Mouse (Mus musculus) liver, embryonic 18 days (tissue): Measurements from ENCODE around the gene Zic1. TPM values are rescaled to one million over a fixed set of nuclear protein-coding genes. Genes with fewer than 3 reads are reported as not detected.

Source experiments
- polyA plus RNA-seq: library from polyadenylated mRNA; depleted of rRNA; stranded (reverse); fragments of >200 nt; gene quantifications from 2 replicates; pipeline ENCODE4 v1.2.3, GENCODE M21; 2012; rRNA removed

Zic1 gene
- polyA plus RNA-seq, result under 0.01 and 0.10 TPM in 2 replicates

DNA sequence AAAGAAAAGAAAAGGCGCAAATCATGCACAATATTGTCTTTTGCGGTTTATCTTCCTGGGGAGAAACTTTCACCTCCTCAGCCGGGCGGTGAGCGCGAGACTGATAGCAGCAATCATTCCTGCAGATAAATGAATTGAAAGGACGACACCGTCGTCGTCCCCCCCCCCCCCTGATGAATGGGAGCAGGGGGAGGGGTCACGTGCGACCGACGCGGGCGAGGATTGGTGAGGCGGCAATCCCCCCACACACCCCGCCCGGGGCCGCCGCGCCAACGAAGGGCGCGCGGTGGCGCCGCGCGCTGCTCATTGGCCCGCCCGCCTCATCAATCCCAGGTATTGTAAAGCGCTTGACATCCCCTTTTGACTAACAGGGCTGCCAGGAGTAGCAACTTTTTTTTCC, at the start of gene Zic1:
TSS of gene Zic1 (minus strand) at position 147 of the 400 bp plus-strand sequence.

DNA sequence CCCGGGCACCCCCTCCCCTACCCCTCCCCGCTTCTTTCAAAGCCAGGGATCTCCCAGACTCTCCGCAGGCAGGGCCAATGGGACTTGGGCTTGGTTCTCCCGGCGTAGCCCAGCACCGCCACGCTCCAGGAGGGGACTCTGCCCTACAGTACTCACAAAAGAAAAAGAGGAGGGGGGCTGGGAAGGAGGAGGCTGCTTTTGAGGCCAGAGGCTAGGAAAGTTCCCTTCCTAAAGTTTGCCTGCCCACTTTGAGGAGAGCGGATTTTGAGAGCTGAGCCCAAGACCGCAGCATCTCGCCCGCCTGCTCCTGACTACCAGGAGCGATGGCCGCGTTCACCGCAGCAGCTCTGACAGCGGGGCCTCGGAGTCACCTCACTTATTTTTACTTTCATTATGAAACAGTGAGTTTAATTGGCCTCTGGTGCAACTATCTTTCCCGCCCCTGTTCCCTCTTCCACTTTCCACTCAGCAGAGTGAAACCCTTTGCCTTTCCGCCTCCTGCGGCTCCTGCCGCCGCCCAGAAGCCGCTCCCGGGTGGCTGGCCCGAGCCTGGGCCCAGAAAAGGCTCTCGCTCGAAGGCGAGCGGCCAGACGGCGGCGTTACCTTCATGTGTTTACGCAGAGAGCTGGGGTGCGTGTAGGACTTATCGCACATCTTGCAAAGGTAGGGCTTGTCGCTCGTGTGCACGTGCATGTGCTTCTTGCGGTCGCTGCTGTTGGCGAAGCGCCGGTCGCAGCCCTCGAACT, 3.6 kb downstream of the Zic1 start, which contains the start of gene Zic4:
TSS of gene Zic4 (plus strand) at position 558 of the 746 bp plus-strand sequence.

Other genes with a start within 250 kb of the Zic1 start
- not detected in 2 replicates for gene Zic4, start 3.4 kb downstream of the Zic1 start, polyA plus RNA-seq